10 mouse cellular contexts compared by ENCODE assay signal in the genomic region with DNA sequence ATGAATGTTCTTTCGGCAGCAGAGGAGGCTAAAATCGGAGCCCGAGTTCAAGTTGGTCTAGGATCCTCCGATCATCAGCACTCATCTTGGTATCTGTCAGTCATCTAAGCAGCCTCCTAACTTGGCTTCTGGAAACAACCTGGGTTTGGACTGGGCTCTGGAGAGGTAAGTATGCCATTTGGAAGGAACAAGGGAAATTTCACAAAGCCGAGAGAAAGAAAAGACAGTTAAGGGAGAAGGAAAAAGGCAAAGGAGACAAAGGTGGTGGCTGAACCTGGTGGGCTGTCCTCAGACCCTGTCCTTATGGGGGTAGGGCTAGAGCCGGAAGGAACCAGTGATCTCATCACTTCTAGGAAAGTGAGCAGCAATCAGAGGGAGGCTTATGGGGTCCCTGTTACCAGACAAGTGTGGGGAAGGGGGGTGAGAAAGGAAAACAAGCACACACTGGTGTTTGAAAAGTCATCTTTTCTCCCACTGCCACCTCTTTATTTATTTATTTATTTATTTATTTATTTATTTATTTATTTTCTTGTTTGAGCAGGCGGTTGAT.
A peak's percentile ranks its signal among the peaks of the same experiment; 100 is the strongest.
DNase-seq lines count a peak whose midpoint lies in the region; ATAC-seq and TF ChIP-seq lines count a peak whose summit lies in the region.
"Had no signal": no experiment of that assay in that cellular context is flagged by ENCODE, and none has a peak within 500 bp of the region (broad histone marks: within the 10 kb centered on the region; RNA-seq: fewer than 3 reads in every experiment).

No protein-coding gene starts in this region.

- 43% methylated on average over 7 of the region's 7 CpGs for WGBS in hindbrain, embryonic 16.5 days
- 50% methylated on average over 7 of the region's 7 CpGs for WGBS in neural tube, embryonic 13.5 days

- H3K36me3 ChIP-seq in hindbrain, embryonic 16.5 days (ENCODE audit: control insufficient read depth, insufficient read depth, low read length): peaks cover 3% of the 10 kb centered on the region; the same call in 1 of the 2 replicates
- H3K36me3 ChIP-seq in neural tube, embryonic 13.5 days: 0 out of 2 replicates have a peak, but pooled peaks cover 6% of the 10 kb centered on the region

- peak overlapping the region; percentile 39 for H3K4me3 ChIP-seq in left cerebral cortex, adult 2 months
- H3K4me3 ChIP-seq in hindbrain, embryonic 16.5 days (ENCODE audit: low read length): no peak overlapping the region
- H3K4me3 ChIP-seq in neural tube, embryonic 13.5 days: no peak overlapping the region

- no peak for ATAC-seq in hindbrain, embryonic 16.5 days
- ATAC-seq in neural tube, embryonic 13.5 days (ENCODE audit: low read depth): no peak

- no peak for TF ChIP-seq CTCF in left cerebral cortex, adult 2 months (IDR thresholded peaks at IDR 0.05)

- H3K9ac ChIP-seq in hindbrain, embryonic 16.5 days (ENCODE audit: low read depth, low read length): no peak overlapping the region
- peak overlapping the region; percentile 17; the same call in 1 of the 2 replicates for H3K9ac ChIP-seq in neural tube, embryonic 13.5 days

- peak overlapping the region; percentile 65 for H3K4me2 ChIP-seq in hindbrain, embryonic 16.5 days (ENCODE audit: low read length)
- H3K4me2 ChIP-seq in neural tube, embryonic 13.5 days: peak overlapping the region; percentile 55

- peaks cover 30% of the 10 kb centered on the region for H3K4me1 ChIP-seq in hindbrain, embryonic 16.5 days (ENCODE audit: control insufficient read depth, insufficient read depth, low read depth, low read length)
- H3K4me1 ChIP-seq in neural tube, embryonic 13.5 days (replicated peaks): peaks cover 41% of the 10 kb centered on the region

- H3K27me3 ChIP-seq in hindbrain, embryonic 16.5 days (replicated peaks; ENCODE audit: control insufficient read depth, insufficient read depth, low read length): no peaks in the 10 kb centered on the region
- no peaks in the 10 kb centered on the region for H3K27me3 ChIP-seq in neural tube, embryonic 13.5 days

- intact Hi-C loops in left cerebral cortex, adult 2 months (cut with DNase I): loop anchor here (5.0 kb wide), 2 partner anchors 56 to 936 kb away; no protein-coding TSS in a partner anchor
- intact Hi-C loops in left cerebral cortex, postnatal 25 days (cut with DNase I): loop anchor here (5.0 kb wide), 1 partner anchor 61 kb away; no protein-coding TSS in a partner anchor

- DNase-seq in embryo, embryonic 9.5 days (ENCODE audit: extremely low spot score): peak; percentile 24
- no peak for DNase-seq in embryo, embryonic 10 days (ENCODE audit: low spot score)
- no peak for DNase-seq in left cerebral cortex, adult 2 months (ENCODE audit: extremely low spot score in 1 of 2, low spot score in 2 of 2)
- DNase-seq in left cerebral cortex, postnatal 25 days (ENCODE audit: low spot score in 2 of 2): no peak
- DNase-seq in ovary, postnatal 36 days (ENCODE audit: low spot score): no peak
- no peak for DNase-seq in thymus, postnatal 0 days (ENCODE audit: low spot score)
- DNase-seq: adrenal gland, adult 8-10 months; cerebellum, adult 18-20 months had no signal

- peak overlapping the region; percentile 44; the same call in 1 of the 2 replicates for H3K27ac ChIP-seq in left cerebral cortex, adult 2 months
- no peak overlapping the region for H3K27ac ChIP-seq in hindbrain, embryonic 16.5 days (ENCODE audit: low read depth, low read length)
- no peak overlapping the region for H3K27ac ChIP-seq in neural tube, embryonic 13.5 days (replicated peaks)

- no peaks in the 10 kb centered on the region for H3K9me3 ChIP-seq in hindbrain, embryonic 16.5 days (ENCODE audit: control insufficient read depth, low read length)
- H3K9me3 ChIP-seq in neural tube, embryonic 13.5 days: no peaks in the 10 kb centered on the region
